Mouse (Mus musculus) neural tube, embryonic 11.5 days (tissue): ENCODE data around the gene Sec14l1. TPM values are rescaled to one million over a fixed set of nuclear protein-coding genes. Genes with fewer than 3 reads are reported as not detected.
"Not testable (repeated sequence)": the region's sequence is repeated elsewhere in the genome, so short reads cannot be mapped to it uniquely, and the experiment has no call there.

Experiments
- ATAC-seq: fragments of 200-750 bp; cut with Nextera tagmentation; 2 replicates; pipeline ENCODE4 v1.8.0; 2017; ENCODE audit warnings: moderate number of reproducible peaks, mild to moderate bottlenecking, moderate TSS enrichment, moderate library complexity; ENCODE audit not compliant: insufficient read depth, low FRiP score, low TSS enrichment
- DNase-seq: peaks from one replicate; pipeline ENCODE4 v3.0.0-alpha.2; 2015; ENCODE audit warnings: low spot score
- H3K27ac ChIP-seq: fragments of 300-500 bp; sonication (generic); 2 replicates; pipeline ENCODE4 v1.5.1; 2014; ENCODE audit warnings: low read depth, mild to moderate bottlenecking, low read length
- H3K27me3 ChIP-seq: fragments of 300-500 bp; sonication (generic); 2 replicates; pipeline ENCODE4 v1.6.1; 2014; ENCODE audit warnings: mild to moderate bottlenecking, low read length, mixed read lengths; ENCODE audit not compliant: control insufficient read depth, insufficient read depth
- H3K36me3 ChIP-seq: fragments of 300-500 bp; sonication (generic); 2 replicates; pipeline ENCODE4 v1.6.1; 2014; ENCODE audit warnings: mild to moderate bottlenecking, low read length, moderate library complexity, mixed read lengths; ENCODE audit not compliant: control insufficient read depth, insufficient read depth
- H3K4me1 ChIP-seq: fragments of 300-500 bp; sonication (generic); 2 replicates; pipeline ENCODE4 v1.6.1; 2014; ENCODE audit warnings: low read length, mixed read lengths; ENCODE audit not compliant: control insufficient read depth, insufficient read depth
- H3K4me2 ChIP-seq: fragments of 300-500 bp; sonication (generic); 2 replicates; pipeline ENCODE4 v1.6.1; 2014; ENCODE audit warnings: low read depth, mild to moderate bottlenecking, moderate library complexity
- H3K4me3 ChIP-seq: fragments of 300-500 bp; sonication (generic); 2 replicates; pipeline ENCODE4 v1.5.1; 2014; ENCODE audit warnings: low read depth, low read length
- H3K9ac ChIP-seq: fragments of 300-500 bp; sonication (generic); 2 replicates; pipeline ENCODE4 v1.6.1; 2014; ENCODE audit warnings: mild to moderate bottlenecking, low read length
- H3K9me3 ChIP-seq: fragments of 300-500 bp; sonication (generic); 2 replicates; pipeline ENCODE4 v1.6.1; 2016; ENCODE audit warnings: low read length; ENCODE audit not compliant: control insufficient read depth
- WGBS: fragments of 180-500 bp; shearing (Covaris S2); extraction: QIAGEN DNeasy Blood & Tissue Kit; methylation state at CpG from one replicate; pipeline ENCODE4 v1.1.7; 2014; 5-methylcytosine and 5-hydroxymethylcytosine counted together
- polyA plus RNA-seq: library from polyadenylated mRNA; unstranded; fragments of >200 nt; fragmentation: Nextera tagmentation; extraction: Ambion mirVana; gene quantifications from 2 replicates; pipeline ENCODE4 v1.2.1, GENCODE M21; 2014

Gene Sec14l1
- polyA plus RNA-seq, result 41.5 and 44.2 TPM in 2 replicates

DNA sequence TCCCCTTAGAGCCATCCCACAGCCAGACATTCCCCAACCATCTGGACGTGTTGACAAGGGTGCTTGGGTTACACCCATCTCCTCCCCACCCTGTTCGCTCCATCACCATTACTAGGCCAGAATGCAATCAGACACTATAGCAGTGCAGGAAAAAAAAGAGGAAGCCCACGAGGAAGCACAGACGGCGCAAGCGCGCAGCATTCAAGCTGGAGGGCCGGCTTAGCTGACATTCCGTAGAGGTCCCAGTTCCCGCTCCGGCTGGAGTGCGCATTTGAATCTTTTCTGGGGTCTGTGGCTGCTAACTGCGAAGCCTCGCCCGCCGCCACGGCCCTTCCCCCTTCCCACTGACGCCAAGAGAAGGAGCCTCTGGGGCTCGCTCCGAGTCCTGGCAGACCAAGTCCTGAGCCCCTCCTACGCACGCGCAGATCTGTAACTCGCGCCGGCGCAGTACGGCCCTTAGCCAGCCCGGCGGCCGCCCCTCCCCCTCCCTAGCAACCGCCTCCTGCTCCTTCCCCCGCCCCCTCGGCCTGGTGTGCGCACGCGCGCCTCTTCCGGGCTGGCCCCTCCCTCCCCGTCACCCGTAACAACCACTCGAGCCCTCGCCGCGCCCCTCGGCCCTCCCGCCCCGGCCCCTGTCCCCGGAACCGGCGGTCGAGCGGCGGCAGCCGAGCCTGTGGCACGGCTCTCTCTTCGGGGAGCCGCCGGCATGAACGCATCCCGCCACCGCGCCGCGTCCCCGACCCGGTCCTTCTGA is at the start of gene Sec14l1:
TSS of gene Sec14l1 (plus strand) at position 577 of the 754 bp plus-strand sequence.
- H3K36me3 ChIP-seq, result no peaks in the 10 kb centered on the region; the same call in 1 of the 2 replicates
- peak; percentile 96 for ATAC-seq
- peaks cover 24% of the 10 kb centered on the region for H3K4me1 ChIP-seq
- no peaks in the 10 kb centered on the region for H3K27me3 ChIP-seq
- peak within 1 kb of the TSS; percentile 97 for H3K27ac ChIP-seq
- H3K9ac ChIP-seq, result peak within 1 kb of the TSS; percentile 78
- peak within 1 kb of the TSS; percentile 65 for H3K4me2 ChIP-seq
- DNase-seq, result peak; percentile 99
- WGBS, result 0% methylated on average over 51 of the region's 67 CpGs
- peak within 1 kb of the TSS; percentile 87 for H3K4me3 ChIP-seq
- H3K9me3 ChIP-seq, result no peaks in the 10 kb centered on the region

DNA sequence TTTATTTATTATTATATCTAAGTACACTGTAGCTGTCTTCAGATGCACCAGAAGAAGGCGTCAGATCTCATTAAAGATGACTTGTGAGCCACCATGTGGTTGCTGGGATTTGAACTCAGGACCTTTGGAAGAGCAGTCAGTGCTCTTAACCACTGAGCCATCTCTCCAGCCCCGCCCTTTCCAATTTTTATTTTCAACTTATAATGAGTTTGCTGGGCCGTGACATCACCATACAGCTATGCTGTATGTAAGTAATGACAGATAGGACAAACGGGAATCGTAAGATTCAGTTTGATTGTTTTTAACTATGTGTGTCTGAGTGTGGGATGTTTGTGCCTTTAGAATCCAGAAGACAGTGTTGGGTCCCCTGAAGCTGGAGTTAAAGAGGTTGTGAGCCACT is 49.4 kb upstream of the Sec14l1 start:
- not testable (repeated sequence) for H3K4me2 ChIP-seq, H3K27me3 ChIP-seq, H3K9me3 ChIP-seq, H3K4me3 ChIP-seq, H3K9ac ChIP-seq, H3K4me1 ChIP-seq, H3K27ac ChIP-seq, DNase-seq, ATAC-seq, H3K36me3 ChIP-seq
- WGBS, result 86% methylated on average over 5 of the region's 5 CpGs

DNA sequence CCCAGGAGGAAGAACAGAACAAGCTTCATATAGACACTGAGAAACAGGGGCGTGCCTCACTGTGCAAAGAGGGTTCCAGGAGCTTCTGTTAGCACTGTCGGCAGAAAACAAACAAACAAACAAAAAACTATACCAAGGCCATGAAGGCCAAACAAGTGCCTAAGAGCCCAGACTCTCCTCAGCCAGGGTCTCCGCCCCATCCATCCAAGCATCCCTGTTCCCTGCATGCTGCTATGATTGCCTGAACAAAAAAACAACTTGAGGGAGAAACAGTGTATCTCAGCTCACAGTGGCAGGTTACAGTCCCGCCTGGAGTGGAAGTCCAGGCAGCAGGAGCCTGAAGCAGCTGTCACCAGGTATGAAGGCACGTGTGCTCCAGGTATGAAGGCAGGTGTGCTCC is 48.2 kb upstream of the Sec14l1 start:
- no peak overlapping the region for H3K4me2 ChIP-seq
- no peaks in the 10 kb centered on the region for H3K27me3 ChIP-seq
- no peak for DNase-seq
- ATAC-seq, result no peak
- no peak overlapping the region for H3K4me3 ChIP-seq
- no peaks in the 10 kb centered on the region for H3K9me3 ChIP-seq
- H3K4me1 ChIP-seq, result peaks cover 3% of the 10 kb centered on the region; the same call in 1 of the 2 replicates
- H3K9ac ChIP-seq, result no peak overlapping the region
- H3K36me3 ChIP-seq, result no peaks in the 10 kb centered on the region
- H3K27ac ChIP-seq, result no peak overlapping the region
- WGBS, result 78% methylated on average over 5 of the region's 5 CpGs

DNA sequence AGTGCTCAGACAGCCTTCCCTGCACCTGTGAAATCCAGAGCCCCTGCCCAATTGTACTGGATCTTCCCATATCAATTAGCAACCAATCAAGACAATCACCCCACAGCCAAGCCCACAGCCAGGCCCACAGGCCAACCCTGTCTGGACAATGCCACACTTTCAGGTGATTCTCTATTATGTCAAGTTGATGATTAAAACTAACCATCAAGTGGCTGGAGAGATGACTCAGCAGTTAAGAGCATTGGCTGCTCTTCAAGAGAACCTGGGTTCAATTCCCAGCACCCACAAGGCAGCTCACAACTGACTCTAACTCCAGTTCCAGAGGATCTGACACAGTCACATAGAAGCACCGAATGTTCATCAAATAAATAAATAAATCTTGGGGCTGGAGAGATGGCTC is 46.6 kb upstream of the Sec14l1 start:
- Histone ChIP-seq H3K27me3 (no peaks in the 10 kb centered on the region), H3K4me1 (no peaks in the 10 kb centered on the region), H3K36me3 (no peaks in the 10 kb centered on the region), H3K27ac (no peak overlapping the region), H3K9ac (no peak overlapping the region), H3K4me3 (no peak overlapping the region), H3K4me2 (no peak overlapping the region), H3K9me3 (no peaks in the 10 kb centered on the region)
- ATAC-seq (no peak), DNase-seq (peak; percentile 36)
- 95% methylated on average over 1 of the region's 1 CpGs for WGBS

DNA sequence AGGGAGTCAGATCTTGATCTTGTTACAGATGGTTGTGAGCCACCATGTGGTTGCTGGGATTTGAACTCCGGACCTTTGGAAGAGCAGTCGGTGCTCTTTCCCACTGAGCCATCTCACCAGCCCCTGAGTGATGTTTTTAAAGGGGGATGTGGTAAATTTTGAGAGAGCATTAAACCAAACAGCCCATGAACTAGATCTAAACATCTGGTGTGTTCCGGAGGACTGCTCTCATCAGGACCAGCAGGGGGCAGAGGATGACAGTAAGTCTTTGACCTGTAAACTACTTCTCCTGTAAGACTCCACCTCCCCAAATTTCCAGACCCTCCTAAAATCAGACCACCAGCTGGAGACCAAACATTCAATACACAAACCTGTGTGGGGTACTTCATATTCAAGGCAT is 45.9 kb upstream of the Sec14l1 start:
- H3K4me1 ChIP-seq, result no peaks in the 10 kb centered on the region
- no peak overlapping the region for H3K27ac ChIP-seq
- no peak overlapping the region for H3K9ac ChIP-seq
- no peaks in the 10 kb centered on the region for H3K9me3 ChIP-seq
- ATAC-seq (no peak), DNase-seq (no peak)
- H3K4me2 ChIP-seq, result no peak overlapping the region
- 70% methylated on average over 3 of the region's 3 CpGs for WGBS
- no peaks in the 10 kb centered on the region for H3K27me3 ChIP-seq
- H3K4me3 ChIP-seq, result no peak overlapping the region
- no peaks in the 10 kb centered on the region for H3K36me3 ChIP-seq

DNA sequence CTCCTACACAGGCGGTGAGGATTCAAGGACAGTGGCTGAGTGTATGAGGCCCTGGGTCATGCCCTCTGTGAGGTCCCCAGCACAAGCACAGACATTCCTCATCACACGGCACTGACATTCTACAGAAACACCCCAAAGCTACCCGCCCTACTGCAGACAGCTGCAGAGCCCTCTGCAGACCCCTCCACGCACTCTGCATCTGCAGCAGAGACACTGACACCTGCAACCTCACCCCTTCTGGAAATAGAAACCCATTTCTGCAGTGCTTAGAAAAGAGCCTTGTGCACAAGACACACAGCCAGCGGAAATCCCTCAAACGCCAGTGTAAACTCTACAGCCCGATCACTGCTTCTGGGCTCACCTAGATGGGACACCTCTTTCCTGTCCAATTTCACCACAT is 44.3 kb upstream of the Sec14l1 start:
- H3K4me3 ChIP-seq, result no peak overlapping the region
- no peak overlapping the region for H3K4me2 ChIP-seq
- no peak overlapping the region for H3K9ac ChIP-seq
- ATAC-seq, result no peak
- 79% methylated on average over 7 of the region's 7 CpGs for WGBS
- no peak for DNase-seq
- no peaks in the 10 kb centered on the region for H3K27me3 ChIP-seq
- no peaks in the 10 kb centered on the region for H3K9me3 ChIP-seq
- H3K4me1 ChIP-seq, result no peaks in the 10 kb centered on the region
- H3K36me3 ChIP-seq, result no peaks in the 10 kb centered on the region
- H3K27ac ChIP-seq, result no peak overlapping the region

DNA sequence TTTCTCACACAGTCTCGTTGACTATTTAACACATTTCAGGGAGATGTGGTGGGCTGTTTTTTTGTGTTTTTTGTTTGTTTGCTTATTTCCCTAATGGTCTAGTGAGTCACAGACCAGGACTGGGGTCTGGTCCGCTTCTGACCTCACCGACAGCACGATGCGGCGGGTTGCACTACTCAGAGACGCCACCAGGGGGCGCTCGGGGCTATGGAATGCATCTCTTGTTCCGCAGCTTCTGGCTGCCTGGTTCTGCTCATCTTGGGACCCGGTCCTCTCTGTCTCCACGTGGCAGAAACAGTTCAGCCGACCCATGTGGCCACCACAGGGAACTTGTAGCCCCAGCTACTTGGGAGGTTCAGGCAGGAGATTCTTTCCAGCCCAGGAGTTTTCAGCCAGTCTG is 42.8 kb upstream of the Sec14l1 start:
- Histone ChIP-seq H3K4me3 (no peak overlapping the region), H3K4me2 (no peak overlapping the region)
- 1% methylated on average over 13 of the region's 13 CpGs for WGBS

DNA sequence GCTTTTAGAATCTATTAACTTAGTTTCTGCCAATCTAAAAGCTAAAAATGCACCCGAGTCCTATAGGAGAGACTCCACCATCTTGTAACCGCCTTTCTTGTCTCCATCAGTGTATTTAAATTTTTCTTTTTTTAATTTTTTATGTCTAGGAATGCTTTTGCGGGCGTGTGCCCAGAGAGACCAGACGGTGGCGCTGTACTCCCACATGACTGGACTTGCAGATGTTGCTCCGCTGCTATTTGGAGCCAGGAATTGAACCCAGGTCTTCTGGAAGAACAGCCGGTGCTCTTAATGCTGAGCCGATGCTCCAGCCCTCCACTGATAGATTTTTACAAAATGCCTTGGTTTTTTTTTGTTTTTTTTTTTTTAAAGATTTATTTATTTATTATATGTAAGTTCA is 41.5 kb upstream of the Sec14l1 start:
- no peak overlapping the region for H3K9ac ChIP-seq
- no peak overlapping the region for H3K4me2 ChIP-seq
- no peaks in the 10 kb centered on the region for H3K27me3 ChIP-seq
- H3K4me1 ChIP-seq, result peaks cover 9% of the 10 kb centered on the region
- 91% methylated on average over 9 of the region's 9 CpGs for WGBS
- H3K36me3 ChIP-seq, result no peaks in the 10 kb centered on the region
- ATAC-seq, result no peak
- no peak overlapping the region for H3K27ac ChIP-seq
- H3K9me3 ChIP-seq, result no peaks in the 10 kb centered on the region
- no peak overlapping the region for H3K4me3 ChIP-seq
- DNase-seq, result no peak

More for the DNA sequence above, 42.8 kb upstream of the Sec14l1 start:
- H3K9me3 ChIP-seq, result no peaks in the 10 kb centered on the region
- ATAC-seq (no peak), DNase-seq (peak; percentile 89)
- H3K36me3 ChIP-seq, result no peaks in the 10 kb centered on the region
- H3K4me1 ChIP-seq, result no peaks in the 10 kb centered on the region; the same call in 1 of the 2 replicates
- no peaks in the 10 kb centered on the region for H3K27me3 ChIP-seq
- no peak overlapping the region; the same call in 1 of the 2 replicates for H3K9ac ChIP-seq
- no peak overlapping the region for H3K27ac ChIP-seq

DNA sequence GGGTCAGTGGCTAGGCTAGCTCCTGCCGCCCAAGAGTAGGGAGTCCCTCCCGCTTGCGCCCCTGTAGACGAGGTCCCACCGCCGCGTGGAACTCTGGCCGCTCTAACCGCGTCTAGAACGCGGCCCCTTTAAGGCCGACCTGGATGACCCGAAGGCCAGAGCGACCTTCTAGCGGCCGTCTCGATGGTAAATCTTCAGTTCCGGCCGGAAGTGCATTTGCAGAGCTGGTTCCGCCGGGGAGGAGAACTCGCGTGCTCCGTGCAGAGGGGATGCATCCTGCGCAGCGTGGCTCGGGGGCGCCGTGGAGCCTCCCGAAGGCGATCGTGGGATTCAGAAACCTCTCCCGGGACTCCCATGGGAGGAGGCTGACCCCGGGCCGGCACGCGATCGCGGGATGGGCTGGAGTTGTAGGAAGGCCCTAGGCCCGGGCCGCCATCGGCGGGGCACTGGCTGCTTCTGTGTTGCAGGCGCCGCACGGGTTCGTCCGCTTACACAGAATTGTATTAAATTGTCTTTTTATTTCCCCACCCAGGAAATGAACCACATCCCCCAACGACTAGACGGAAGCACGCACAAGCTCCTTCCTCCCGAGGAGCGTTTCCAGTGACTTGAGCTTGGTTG is 38.3 kb upstream of the Sec14l1 start:
- Histone ChIP-seq H3K27ac (peak overlapping the region; percentile 42; the same call in 1 of the 2 replicates), H3K36me3 (peaks cover 14% of the 10 kb centered on the region), H3K4me3 (peak overlapping the region; percentile 79), H3K27me3 (no peaks in the 10 kb centered on the region), H3K9ac (peak overlapping the region; percentile 91), H3K9me3 (no peaks in the 10 kb centered on the region), H3K4me2 (peak overlapping the region; percentile 73), H3K4me1 (peaks cover 9% of the 10 kb centered on the region)
- WGBS, result under 1% methylated on average over 54 of the region's 54 CpGs
- peak; percentile 65 for ATAC-seq
- DNase-seq, result peak; percentile 88
